Mouse (Mus musculus): Measurements from ENCODE around the gene Bcap29. TPM values are rescaled to one million over a fixed set of nuclear protein-coding genes. Genes with fewer than 3 reads are reported as not detected.
"Not testable (repeated sequence)": the region's sequence is repeated elsewhere in the genome, so short reads cannot be mapped to it uniquely, and the experiment has no call there.

Bcap29 gene
- 28.7 and 29.5 TPM in 2 replicates for polyA plus RNA-seq (2016; fragmentation: Nextera tagmentation; extraction: Ambion mirVana)

- peak within 1 kb of the TSS; percentile 74 for H3K4me2 ChIP-seq
- H3K9ac ChIP-seq, result peak within 1 kb of the TSS; percentile 70
- 2% methylated on average over 69 of the region's 73 CpGs for WGBS
- peaks cover 4% of the 10 kb centered on the region; the same call in 1 of the 2 replicates for H3K4me1 ChIP-seq
- no peaks in the 10 kb centered on the region for H3K36me3 ChIP-seq (replicated peaks)
- peak; percentile 93 for ATAC-seq (ENCODE audit: low FRiP score)
- H3K9me3 ChIP-seq, result no peaks in the 10 kb centered on the region
- H3K27me3 ChIP-seq, result no peaks in the 10 kb centered on the region
- peak within 1 kb of the TSS; percentile 64 for H3K4me3 ChIP-seq (replicated peaks)
- peak within 1 kb of the TSS; percentile 46; the same call in 1 of the 2 replicates for H3K27ac ChIP-seq
Observed at GRCm38 (mm10) chr12:31634343-31635239, at the start of gene Bcap29. Gene Bcap29 (minus strand): TSS chr12:31634658.

- no peak for ATAC-seq (ENCODE audit: low FRiP score)
- Histone ChIP-seq H3K4me2 (no peak overlapping the region), H3K27ac (no peak overlapping the region), H3K4me1 (no peaks in the 10 kb centered on the region), H3K36me3 (replicated peaks) (peaks cover 33% of the 10 kb centered on the region), H3K9ac (no peak overlapping the region), H3K27me3 (no peaks in the 10 kb centered on the region), H3K4me3 (replicated peaks) (no peak overlapping the region), H3K9me3 (no peaks in the 10 kb centered on the region)
- WGBS, result 61% methylated on average over 3 of the region's 3 CpGs
Observed at GRCm38 (mm10) chr12:31667187-31667586, 32.7 kb upstream of the Bcap29 start.

- Histone ChIP-seq H3K27ac (no peak overlapping the region), H3K27me3 (no peaks in the 10 kb centered on the region), H3K4me2 (no peak overlapping the region), H3K9me3 (no peaks in the 10 kb centered on the region), H3K4me3 (replicated peaks) (no peak overlapping the region), H3K36me3 (replicated peaks) (peaks cover 33% of the 10 kb centered on the region), H3K4me1 (no peaks in the 10 kb centered on the region), H3K9ac (no peak overlapping the region)
- 75% methylated on average over 6 of the region's 6 CpGs for WGBS
- no peak for ATAC-seq (ENCODE audit: low FRiP score)
Observed at GRCm38 (mm10) chr12:31665999-31666398, 31.5 kb upstream of the Bcap29 start.

GRCm38 (mm10) chr12:31656841-31657240 lies 22.4 kb upstream of the Bcap29 start:
- Histone ChIP-seq H3K4me2 (no peak overlapping the region), H3K9ac (no peak overlapping the region), H3K36me3 (replicated peaks) (no peaks in the 10 kb centered on the region), H3K27me3 (no peaks in the 10 kb centered on the region), H3K4me1 (peaks cover 6% of the 10 kb centered on the region), H3K9me3 (no peaks in the 10 kb centered on the region), H3K27ac (no peak overlapping the region), H3K4me3 (replicated peaks) (no peak overlapping the region)
- 93% methylated on average over 2 of the region's 2 CpGs for WGBS
- ATAC-seq (ENCODE audit: low FRiP score), result no peak

GRCm38 (mm10) chr12:31654965-31655477 lies 20.6 kb upstream of the Bcap29 start:
- peaks cover 6% of the 10 kb centered on the region for H3K4me1 ChIP-seq
- H3K4me3 ChIP-seq (replicated peaks), result peak overlapping the region; percentile 86
- no peaks in the 10 kb centered on the region for H3K36me3 ChIP-seq (replicated peaks)
- peak; percentile 84 for ATAC-seq (ENCODE audit: low FRiP score)
- no peaks in the 10 kb centered on the region for H3K9me3 ChIP-seq
- peak overlapping the region; percentile 73 for H3K4me2 ChIP-seq
- H3K27ac ChIP-seq, result peak overlapping the region; percentile 65; the same call in 1 of the 2 replicates
- no peaks in the 10 kb centered on the region for H3K27me3 ChIP-seq
- H3K9ac ChIP-seq, result peak overlapping the region; percentile 74
- WGBS, result 1% methylated on average over 29 of the region's 29 CpGs

- Histone ChIP-seq H3K4me2 (peak within 1 kb of the TSS; percentile 73), H3K4me1 (peaks cover 6% of the 10 kb centered on the region), H3K4me3 (replicated peaks) (peak within 1 kb of the TSS; percentile 86), H3K9ac (peak within 1 kb of the TSS; percentile 74), H3K27ac (peak within 1 kb of the TSS; percentile 65), H3K9me3 (no peaks in the 10 kb centered on the region), H3K27me3 (no peaks in the 10 kb centered on the region), H3K36me3 (replicated peaks) (0 out of 2 replicates have a peak, but pooled peaks cover 4% of the 10 kb centered on the region)
- under 1% methylated on average over 47 of the region's 47 CpGs for WGBS
- peak; percentile 98 for ATAC-seq (ENCODE audit: low FRiP score)
Observed at GRCm38 (mm10) chr12:31654197-31654964, 19.9 kb upstream of the Bcap29 start, which contains the start of the genes Dus4l and Cog5. Gene Dus4l (minus strand): TSS chr12:31654826. Gene Cog5 (plus strand): TSS chr12:31654869.

- ATAC-seq (ENCODE audit: low FRiP score), result no peak
- H3K27ac ChIP-seq, result no peak overlapping the region
- H3K4me2 ChIP-seq, result peak overlapping the region; percentile 27; the same call in 1 of the 2 replicates
- no peaks in the 10 kb centered on the region for H3K9me3 ChIP-seq
- peaks cover 6% of the 10 kb centered on the region for H3K4me1 ChIP-seq
- no peak overlapping the region for H3K9ac ChIP-seq
- no peaks in the 10 kb centered on the region for H3K27me3 ChIP-seq
- H3K4me3 ChIP-seq (replicated peaks), result no peak overlapping the region
- 77% methylated on average over 5 of the region's 5 CpGs for WGBS
- 0 out of 2 replicates have a peak, but pooled peaks cover 4% of the 10 kb centered on the region for H3K36me3 ChIP-seq (replicated peaks)
Observed at GRCm38 (mm10) chr12:31653611-31654010, 19.2 kb upstream of the Bcap29 start.

- H3K4me1 ChIP-seq, result peaks cover 4% of the 10 kb centered on the region; the same call in 1 of the 2 replicates
- no peak overlapping the region for H3K4me3 ChIP-seq (replicated peaks)
- H3K4me2 ChIP-seq, result peak overlapping the region; percentile 74; the same call in 1 of the 2 replicates
- H3K27ac ChIP-seq, result no peak overlapping the region
- H3K27me3 ChIP-seq, result no peaks in the 10 kb centered on the region
- 75% methylated on average over 3 of the region's 3 CpGs for WGBS
- H3K9me3 ChIP-seq, result no peaks in the 10 kb centered on the region
- H3K9ac ChIP-seq, result no peak overlapping the region
- 0 out of 2 replicates have a peak, but pooled peaks cover 3% of the 10 kb centered on the region for H3K36me3 ChIP-seq (replicated peaks)
- ATAC-seq (ENCODE audit: low FRiP score), result no peak
Observed at GRCm38 (mm10) chr12:31635240-31635607, 766 bp upstream of the Bcap29 start.

- WGBS, result 11% methylated on average over 13 of the region's 13 CpGs
- Histone ChIP-seq H3K27me3 (no peaks in the 10 kb centered on the region), H3K4me3 (replicated peaks) (peak overlapping the region; percentile 64), H3K36me3 (replicated peaks) (no peaks in the 10 kb centered on the region), H3K4me1 (peaks cover 4% of the 10 kb centered on the region; the same call in 1 of the 2 replicates), H3K9me3 (no peaks in the 10 kb centered on the region), H3K4me2 (peak overlapping the region; percentile 74), H3K9ac (peak overlapping the region; percentile 70), H3K27ac (no peak overlapping the region)
- peak; percentile 9; the same call in 1 of the 2 replicates for ATAC-seq (ENCODE audit: low FRiP score)
Observed at GRCm38 (mm10) chr12:31633970-31634342, 502 bp downstream of the Bcap29 start.

- not testable (repeated sequence) for H3K9me3 ChIP-seq; H3K27me3 ChIP-seq; H3K36me3 ChIP-seq (replicated peaks); H3K9ac ChIP-seq; H3K4me2 ChIP-seq; H3K27ac ChIP-seq; H3K4me1 ChIP-seq; H3K4me3 ChIP-seq (replicated peaks); ATAC-seq (ENCODE audit: low FRiP score)
- 87% methylated on average over 9 of the region's 9 CpGs for WGBS
Observed at GRCm38 (mm10) chr12:31628396-31628795, 6.1 kb downstream of the Bcap29 start.

GRCm38 (mm10) chr12:31625016-31625415 lies 9.4 kb downstream of the Bcap29 start:
- Histone ChIP-seq H3K9ac (no peak overlapping the region), H3K27me3 (no peaks in the 10 kb centered on the region), H3K27ac (no peak overlapping the region), H3K4me1 (no peaks in the 10 kb centered on the region), H3K4me3 (replicated peaks) (no peak overlapping the region), H3K4me2 (no peak overlapping the region), H3K9me3 (no peaks in the 10 kb centered on the region), H3K36me3 (replicated peaks) (peaks cover 7% of the 10 kb centered on the region)
- 93% methylated on average over 1 of the region's 1 CpGs for WGBS
- ATAC-seq (ENCODE audit: low FRiP score), result no peak

GRCm38 (mm10) chr12:31620106-31620505 lies 14.4 kb downstream of the Bcap29 start:
- Histone ChIP-seq H3K4me1 (no peaks in the 10 kb centered on the region), H3K27me3 (no peaks in the 10 kb centered on the region), H3K4me2 (no peak overlapping the region), H3K36me3 (replicated peaks) (no peaks in the 10 kb centered on the region; the same call in none of the 2 replicates), H3K9ac (no peak overlapping the region), H3K27ac (no peak overlapping the region), H3K9me3 (no peaks in the 10 kb centered on the region), H3K4me3 (replicated peaks) (no peak overlapping the region)
- WGBS, result 89% methylated on average over 8 of the region's 8 CpGs
- no peak for ATAC-seq (ENCODE audit: low FRiP score)

Data from forebrain, embryonic 12.5 days (tissue).